Mouse (Mus musculus): ENCODE data around the gene Tstd2.

- TF ChIP-seq GATA1 (IDR thresholded peaks at IDR 0.05; ENCODE audit: borderline replicate concordance, low read length) (no peak), CTCF (IDR thresholded peaks at IDR 0.05; ENCODE audit: low read depth, low read length) (no peak), POLR2AphosphoS5 (IDR thresholded peaks at IDR 0.05; ENCODE audit: insufficient replicate concordance, low read depth, low read length) (no peak)
Measured at GRCm38 (mm10) chr4:46177018-46177417, 38.5 kb upstream of the Tstd2 start.
